In the genomic region with DNA sequence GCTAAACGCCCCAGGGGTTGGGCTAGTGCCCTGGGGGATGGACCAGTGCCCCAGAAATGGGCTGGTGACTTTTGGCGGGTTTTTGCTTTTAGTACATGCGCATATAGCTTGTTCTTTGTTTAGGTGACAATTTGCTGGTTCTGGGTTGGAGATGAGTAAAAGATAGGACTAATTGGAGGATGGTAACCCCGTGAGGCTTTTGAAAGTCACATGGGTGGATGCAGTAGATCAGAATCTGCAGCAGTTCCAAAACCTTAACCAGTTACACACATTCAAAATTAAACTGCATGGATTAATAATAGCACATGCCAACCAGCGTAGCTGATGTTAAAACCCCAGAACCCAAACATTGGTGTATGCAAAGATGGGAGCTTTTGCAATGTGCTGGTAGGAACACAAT, we compare ENCODE assay signal across 11 mouse cellular contexts. TPM values are rescaled to one million over a fixed set of nuclear protein-coding genes. Genes with fewer than 3 reads are reported as not detected.
A peak's percentile ranks its signal among the peaks of the same experiment; 100 is the strongest.
DNase-seq lines count a peak whose midpoint lies in the region; ATAC-seq lines count a peak whose summit lies in the region.
"Had no signal": no experiment of that assay in that cellular context is flagged by ENCODE, and none has a peak within 500 bp of the region (broad histone marks: within the 10 kb centered on the region; RNA-seq: fewer than 3 reads in every experiment).

No protein-coding gene starts in this region.

- no peak overlapping the region for H3K4me3 ChIP-seq in embryonic facial prominence, embryonic 11.5 days (ENCODE audit: low read depth, low read length)
- no peak overlapping the region for H3K4me3 ChIP-seq in embryonic facial prominence, embryonic 10.5 days
- no peak overlapping the region for H3K4me3 ChIP-seq in limb, embryonic 12.5 days (replicated peaks)
- H3K4me3 ChIP-seq in limb, embryonic 10.5 days, result no peak overlapping the region
- peak overlapping the region; percentile 21; the same call in 1 of the 2 replicates for H3K4me3 ChIP-seq in hindbrain, embryonic 16.5 days (ENCODE audit: low read length)
- no peak overlapping the region for H3K4me3 ChIP-seq in neural tube, embryonic 15.5 days (replicated peaks)

- no peaks in the 10 kb centered on the region for H3K4me1 ChIP-seq in embryonic facial prominence, embryonic 11.5 days (ENCODE audit: control insufficient read depth, insufficient read depth, low read length)
- H3K4me1 ChIP-seq in embryonic facial prominence, embryonic 10.5 days, result no peaks in the 10 kb centered on the region
- H3K4me1 ChIP-seq in limb, embryonic 12.5 days (replicated peaks), result no peaks in the 10 kb centered on the region
- H3K4me1 ChIP-seq in limb, embryonic 10.5 days, result peaks cover 5% of the 10 kb centered on the region; the same call in 1 of the 2 replicates
- no peaks in the 10 kb centered on the region for H3K4me1 ChIP-seq in hindbrain, embryonic 16.5 days (ENCODE audit: control insufficient read depth, insufficient read depth, low read depth, low read length)
- peaks cover 5% of the 10 kb centered on the region for H3K4me1 ChIP-seq in neural tube, embryonic 15.5 days

- no peak for DNase-seq in embryonic facial prominence, embryonic 11.5 days (ENCODE audit: low spot score)
- no peak for DNase-seq in embryonic facial prominence, embryonic 10.5 days (ENCODE audit: low spot score)
- no peak for DNase-seq in limb, embryonic 10.5 days (ENCODE audit: low spot score)
- DNase-seq in Muller cell, postnatal 12 days (ENCODE audit: inconsistent ontology term), result no peak
- DNase-seq in urinary bladder, postnatal 4 days (ENCODE audit: low spot score in 2 of 2), result no peak
- DNase-seq: kidney, adult 18-20 months; right cerebral cortex, postnatal 25 days had no signal

- no peak overlapping the region for H3K9ac ChIP-seq in embryonic facial prominence, embryonic 11.5 days (replicated peaks; ENCODE audit: low read length)
- no peak overlapping the region for H3K9ac ChIP-seq in limb, embryonic 12.5 days (replicated peaks)
- no peak overlapping the region for H3K9ac ChIP-seq in hindbrain, embryonic 16.5 days (ENCODE audit: low read depth, low read length)
- no peak overlapping the region for H3K9ac ChIP-seq in neural tube, embryonic 15.5 days (replicated peaks)

- 0 out of 2 replicates have a peak, but pooled peaks have one; percentile 29 for ATAC-seq in embryonic facial prominence, embryonic 11.5 days (replicated peaks; ENCODE audit: insufficient number of reproducible peaks, low FRiP score, low TSS enrichment, low read depth)
- ATAC-seq in limb, embryonic 12.5 days (ENCODE audit: insufficient number of reproducible peaks, insufficient read depth, low FRiP score, low TSS enrichment, low read depth), result no peak
- peak; percentile 40; the same call in 1 of the 2 replicates for ATAC-seq in hindbrain, embryonic 16.5 days
- ATAC-seq in neural tube, embryonic 15.5 days (ENCODE audit: low FRiP score), result no peak

- no peaks in the 10 kb centered on the region for H3K36me3 ChIP-seq in embryonic facial prominence, embryonic 11.5 days (replicated peaks; ENCODE audit: control insufficient read depth, insufficient read depth, low read depth, low read length)
- no peaks in the 10 kb centered on the region for H3K36me3 ChIP-seq in embryonic facial prominence, embryonic 10.5 days (replicated peaks)
- H3K36me3 ChIP-seq in limb, embryonic 12.5 days, result no peaks in the 10 kb centered on the region
- no peaks in the 10 kb centered on the region for H3K36me3 ChIP-seq in limb, embryonic 10.5 days
- no peaks in the 10 kb centered on the region for H3K36me3 ChIP-seq in hindbrain, embryonic 16.5 days (ENCODE audit: control insufficient read depth, insufficient read depth, low read length)
- no peaks in the 10 kb centered on the region for H3K36me3 ChIP-seq in neural tube, embryonic 15.5 days

- H3K4me2 ChIP-seq in embryonic facial prominence, embryonic 11.5 days (ENCODE audit: low read depth, low read length), result no peak overlapping the region
- peak overlapping the region; percentile 42; the same call in 1 of the 2 replicates for H3K4me2 ChIP-seq in limb, embryonic 12.5 days
- peak overlapping the region; percentile 45 for H3K4me2 ChIP-seq in hindbrain, embryonic 16.5 days (ENCODE audit: low read length)
- H3K4me2 ChIP-seq in neural tube, embryonic 15.5 days, result peak overlapping the region; percentile 36

- WGBS in embryonic facial prominence, embryonic 11.5 days, result 45% methylated on average over 5 of the region's 5 CpGs
- 54% methylated on average over 5 of the region's 5 CpGs for WGBS in embryonic facial prominence, embryonic 10.5 days
- WGBS in limb, embryonic 12.5 days, result 59% methylated on average over 5 of the region's 5 CpGs
- 55% methylated on average over 5 of the region's 5 CpGs for WGBS in limb, embryonic 10.5 days
- 46% methylated on average over 5 of the region's 5 CpGs for WGBS in hindbrain, embryonic 16.5 days
- 54% methylated on average over 5 of the region's 5 CpGs for WGBS in neural tube, embryonic 15.5 days

- H3K27ac ChIP-seq in embryonic facial prominence, embryonic 11.5 days (replicated peaks; ENCODE audit: low read depth, low read length), result no peak overlapping the region
- H3K27ac ChIP-seq in embryonic facial prominence, embryonic 10.5 days (replicated peaks), result no peak overlapping the region
- H3K27ac ChIP-seq in limb, embryonic 12.5 days, result no peak overlapping the region
- no peak overlapping the region for H3K27ac ChIP-seq in limb, embryonic 10.5 days
- H3K27ac ChIP-seq in hindbrain, embryonic 16.5 days (ENCODE audit: low read depth, low read length), result no peak overlapping the region
- H3K27ac ChIP-seq in neural tube, embryonic 15.5 days (replicated peaks), result no peak overlapping the region

- no peaks in the 10 kb centered on the region for H3K27me3 ChIP-seq in embryonic facial prominence, embryonic 11.5 days (ENCODE audit: control insufficient read depth, insufficient read depth, low read length)
- H3K27me3 ChIP-seq in embryonic facial prominence, embryonic 10.5 days (replicated peaks; ENCODE audit: low read depth, poor library complexity, severe bottlenecking), result no peaks in the 10 kb centered on the region
- H3K27me3 ChIP-seq in limb, embryonic 12.5 days, result no peaks in the 10 kb centered on the region
- no peaks in the 10 kb centered on the region for H3K27me3 ChIP-seq in limb, embryonic 10.5 days (ENCODE audit: low read depth, poor library complexity, severe bottlenecking)
- no peaks in the 10 kb centered on the region for H3K27me3 ChIP-seq in hindbrain, embryonic 16.5 days (replicated peaks; ENCODE audit: control insufficient read depth, insufficient read depth, low read length)
- H3K27me3 ChIP-seq in neural tube, embryonic 15.5 days (replicated peaks), result no peaks in the 10 kb centered on the region

- no peaks in the 10 kb centered on the region for H3K9me3 ChIP-seq in embryonic facial prominence, embryonic 11.5 days (replicated peaks; ENCODE audit: control insufficient read depth, low read length)
- H3K9me3 ChIP-seq in embryonic facial prominence, embryonic 10.5 days, result peaks cover 5% of the 10 kb centered on the region; the same call in 1 of the 2 replicates
- H3K9me3 ChIP-seq in limb, embryonic 12.5 days, result peaks cover 5% of the 10 kb centered on the region; the same call in 1 of the 2 replicates
- H3K9me3 ChIP-seq in limb, embryonic 10.5 days (replicated peaks), result no peaks in the 10 kb centered on the region; the same call in 1 of the 2 replicates
- no peaks in the 10 kb centered on the region for H3K9me3 ChIP-seq in hindbrain, embryonic 16.5 days (ENCODE audit: control insufficient read depth, low read length)
- H3K9me3 ChIP-seq in neural tube, embryonic 15.5 days (replicated peaks), result no peaks in the 10 kb centered on the region
- H3K9me3 ChIP-seq: G1E had no signal

RNA-seq across cellular contexts. Expression of a gene that starts 57.9 kb away (rescaled TPM):
- polyA plus RNA-seq in embryonic facial prominence, embryonic 11.5 days (2014; fragmentation: Nextera tagmentation; extraction: Ambion mirVana), result 0.74 and 0.77 TPM in 2 replicates
- 0.24 and 0.37 TPM in 2 replicates for polyA plus RNA-seq in embryonic facial prominence, embryonic 10.5 days (2016; fragmentation: Nextera tagmentation; extraction: Ambion mirVana)
- polyA plus RNA-seq in limb, embryonic 12.5 days (2016; fragmentation: Nextera tagmentation; extraction: Ambion mirVana), result 0.64 and 0.77 TPM in 2 replicates
- 0.05 and 0.11 TPM in 2 replicates for polyA plus RNA-seq in limb, embryonic 10.5 days (2016; fragmentation: Nextera tagmentation; extraction: Ambion mirVana)
- polyA plus RNA-seq in hindbrain, embryonic 16.5 days (2015; fragmentation: Nextera tagmentation; extraction: Ambion mirVana), result 1.2 and 1.6 TPM in 2 replicates
- 1.2 and 1.9 TPM in 2 replicates for polyA plus RNA-seq in neural tube, embryonic 15.5 days (2015; fragmentation: Nextera tagmentation; extraction: Ambion mirVana)

Comparison
In these comparisons a context has a peak if more than half of its experiments do, and no peak if none do; other contexts are left out.
1. ATAC-seq: peak in embryonic facial prominence, embryonic 11.5 days (single experiment) and hindbrain, embryonic 16.5 days (single experiment); none in limb, embryonic 12.5 days (single experiment) and neural tube, embryonic 15.5 days (single experiment).